Mouse (Mus musculus): Measurements from ENCODE around the gene Acp4. TPM values are rescaled to one million over a fixed set of nuclear protein-coding genes. Genes with fewer than 3 reads are reported as not detected.
"Not testable (repeated sequence)": the region's sequence is repeated elsewhere in the genome, so short reads cannot be mapped to it uniquely, and the experiment has no call there.

The Acp4 gene
- polyA plus RNA-seq (2014; fragmentation: Nextera tagmentation; extraction: Ambion mirVana), result not detected in 2 replicates

- no peak within 1 kb of the TSS for H3K9ac ChIP-seq (ENCODE audit: low read depth, low read length)
- no peak within 1 kb of the TSS for H3K4me2 ChIP-seq (replicated peaks; ENCODE audit: low read depth, low read length)
- H3K9me3 ChIP-seq (ENCODE audit: control insufficient read depth, low read length), result no peaks in the 10 kb centered on the region
- ATAC-seq (ENCODE audit: low FRiP score), result no peak
- DNase-seq (ENCODE audit: low spot score), result no peak
- 72% methylated on average over 4 of the region's 4 CpGs for WGBS
- H3K4me3 ChIP-seq (ENCODE audit: low read depth, low read length), result no peak within 1 kb of the TSS
- H3K27me3 ChIP-seq (ENCODE audit: control insufficient read depth, insufficient read depth, low read length), result no peaks in the 10 kb centered on the region; the same call in 1 of the 2 replicates
- no peaks in the 10 kb centered on the region for H3K4me1 ChIP-seq (replicated peaks; ENCODE audit: control insufficient read depth, insufficient read depth, low read length)
- H3K27ac ChIP-seq (ENCODE audit: low read depth, low read length), result no peak within 1 kb of the TSS
- H3K36me3 ChIP-seq (ENCODE audit: control insufficient read depth, insufficient read depth, low read length), result no peaks in the 10 kb centered on the region
Observed at GRCm38 (mm10) chr7:44257278-44257677, at the start of gene Acp4. Gene Acp4 (minus strand): TSS chr7:44257378.

DNA sequence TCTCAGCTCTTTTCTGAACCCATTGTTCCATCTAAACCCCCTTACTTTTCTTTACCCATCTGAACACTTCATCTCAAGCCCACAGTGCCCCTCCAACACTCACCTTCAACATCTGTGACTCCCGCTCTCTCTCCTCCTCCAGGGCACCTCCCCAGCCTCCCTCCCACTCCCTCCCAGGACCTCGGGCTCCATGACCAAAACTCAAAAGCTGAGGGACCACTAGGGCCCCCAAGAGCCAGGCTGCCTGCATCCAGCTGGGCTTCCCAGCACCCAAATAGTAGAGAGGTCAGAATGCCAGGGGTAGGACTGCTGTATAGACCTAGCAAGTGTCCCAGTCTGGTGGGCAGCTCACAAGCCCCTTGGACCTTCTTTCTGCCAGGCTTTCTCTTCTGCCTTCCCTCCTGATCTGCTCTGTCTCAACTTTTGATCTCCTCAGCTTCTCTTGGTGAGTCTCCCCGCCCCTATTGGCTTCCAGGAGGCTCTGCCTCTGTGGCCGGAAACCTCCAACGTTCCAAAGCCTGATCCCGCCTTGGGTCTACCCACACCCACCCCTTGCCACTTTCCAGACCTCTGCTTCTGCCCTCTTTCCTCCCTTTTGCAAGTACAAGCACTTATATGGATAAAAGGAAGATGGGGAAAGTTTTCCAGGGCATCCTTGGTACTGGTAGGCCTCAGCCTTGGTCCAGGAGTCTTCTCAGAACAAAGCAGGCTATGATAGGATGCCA, 49.5 kb upstream of the Acp4 start, which contains the start of gene Clec11a:
Clec11a (minus strand) TSS at position 387 of the 725 bp plus-strand sequence.
- Histone ChIP-seq H3K4me3 (ENCODE audit: low read depth, low read length) (peak within 1 kb of the TSS; percentile 6; the same call in 1 of the 2 replicates), H3K4me1 (replicated peaks; ENCODE audit: control insufficient read depth, insufficient read depth, low read length) (peaks cover 10% of the 10 kb centered on the region), H3K36me3 (ENCODE audit: control insufficient read depth, insufficient read depth, low read length) (no peaks in the 10 kb centered on the region), H3K27me3 (ENCODE audit: control insufficient read depth, insufficient read depth, low read length) (peaks cover 2% of the 10 kb centered on the region; the same call in 1 of the 2 replicates), H3K4me2 (replicated peaks; ENCODE audit: low read depth, low read length) (no peak within 1 kb of the TSS; the same call in 1 of the 2 replicates), H3K9ac (ENCODE audit: low read depth, low read length) (0 out of 2 replicates have a peak within 1 kb of the TSS, but pooled peaks have one; percentile 7), H3K9me3 (ENCODE audit: control insufficient read depth, low read length) (no peaks in the 10 kb centered on the region), H3K27ac (ENCODE audit: low read depth, low read length) (peak within 1 kb of the TSS; percentile 95)
- 50% methylated on average over 6 of the region's 6 CpGs for WGBS
- ATAC-seq (ENCODE audit: low FRiP score), result no peak
- DNase-seq (ENCODE audit: low spot score), result no peak

GRCm38 (mm10) chr7:44305686-44306085, 48.5 kb upstream of the Acp4 start:
- no peaks in the 10 kb centered on the region for H3K36me3 ChIP-seq (ENCODE audit: control insufficient read depth, insufficient read depth, low read length)
- no peaks in the 10 kb centered on the region; the same call in 1 of the 2 replicates for H3K27me3 ChIP-seq (ENCODE audit: control insufficient read depth, insufficient read depth, low read length)
- H3K4me2 ChIP-seq (replicated peaks; ENCODE audit: low read depth, low read length), result peak overlapping the region; percentile 43; the same call in 1 of the 2 replicates
- WGBS, result 9% methylated on average over 16 of the region's 16 CpGs
- 0 out of 2 replicates have a peak overlapping the region, but pooled peaks have one; percentile 7 for H3K9ac ChIP-seq (ENCODE audit: low read depth, low read length)
- peak overlapping the region; percentile 6; the same call in 1 of the 2 replicates for H3K4me3 ChIP-seq (ENCODE audit: low read depth, low read length)
- peak overlapping the region; percentile 95 for H3K27ac ChIP-seq (ENCODE audit: low read depth, low read length)
- peaks cover 5% of the 10 kb centered on the region; the same call in 1 of the 2 replicates for H3K4me1 ChIP-seq (replicated peaks; ENCODE audit: control insufficient read depth, insufficient read depth, low read length)
- ATAC-seq (ENCODE audit: low FRiP score), result no peak
- DNase-seq (ENCODE audit: low spot score), result no peak
- no peaks in the 10 kb centered on the region for H3K9me3 ChIP-seq (ENCODE audit: control insufficient read depth, low read length)

- under 1% methylated on average over 48 of the region's 49 CpGs for WGBS
- H3K4me1 ChIP-seq (replicated peaks; ENCODE audit: control insufficient read depth, insufficient read depth, low read length), result peaks cover 2% of the 10 kb centered on the region; the same call in 1 of the 2 replicates
- peak overlapping the region; percentile 86 for H3K9ac ChIP-seq (ENCODE audit: low read depth, low read length)
- DNase-seq (ENCODE audit: low spot score) (peak; percentile 98), ATAC-seq (ENCODE audit: low FRiP score) (peak; percentile 96)
- H3K9me3 ChIP-seq (ENCODE audit: control insufficient read depth, low read length), result no peaks in the 10 kb centered on the region
- no peaks in the 10 kb centered on the region for H3K36me3 ChIP-seq (ENCODE audit: control insufficient read depth, insufficient read depth, low read length)
- H3K4me2 ChIP-seq (replicated peaks; ENCODE audit: low read depth, low read length), result peak overlapping the region; percentile 43
- peak overlapping the region; percentile 53 for H3K4me3 ChIP-seq (ENCODE audit: low read depth, low read length)
- H3K27me3 ChIP-seq (ENCODE audit: control insufficient read depth, insufficient read depth, low read length), result no peaks in the 10 kb centered on the region; the same call in 1 of the 2 replicates
- peak overlapping the region; percentile 95 for H3K27ac ChIP-seq (ENCODE audit: low read depth, low read length)
Observed at GRCm38 (mm10) chr7:44304775-44305641, 47.8 kb upstream of the Acp4 start.

GRCm38 (mm10) chr7:44304463-44304774, 47.2 kb upstream of the Acp4 start:
- DNase-seq (ENCODE audit: low spot score), result no peak
- 1% methylated on average over 25 of the region's 25 CpGs for WGBS
- ATAC-seq (ENCODE audit: low FRiP score), result peak; percentile 56

DNA sequence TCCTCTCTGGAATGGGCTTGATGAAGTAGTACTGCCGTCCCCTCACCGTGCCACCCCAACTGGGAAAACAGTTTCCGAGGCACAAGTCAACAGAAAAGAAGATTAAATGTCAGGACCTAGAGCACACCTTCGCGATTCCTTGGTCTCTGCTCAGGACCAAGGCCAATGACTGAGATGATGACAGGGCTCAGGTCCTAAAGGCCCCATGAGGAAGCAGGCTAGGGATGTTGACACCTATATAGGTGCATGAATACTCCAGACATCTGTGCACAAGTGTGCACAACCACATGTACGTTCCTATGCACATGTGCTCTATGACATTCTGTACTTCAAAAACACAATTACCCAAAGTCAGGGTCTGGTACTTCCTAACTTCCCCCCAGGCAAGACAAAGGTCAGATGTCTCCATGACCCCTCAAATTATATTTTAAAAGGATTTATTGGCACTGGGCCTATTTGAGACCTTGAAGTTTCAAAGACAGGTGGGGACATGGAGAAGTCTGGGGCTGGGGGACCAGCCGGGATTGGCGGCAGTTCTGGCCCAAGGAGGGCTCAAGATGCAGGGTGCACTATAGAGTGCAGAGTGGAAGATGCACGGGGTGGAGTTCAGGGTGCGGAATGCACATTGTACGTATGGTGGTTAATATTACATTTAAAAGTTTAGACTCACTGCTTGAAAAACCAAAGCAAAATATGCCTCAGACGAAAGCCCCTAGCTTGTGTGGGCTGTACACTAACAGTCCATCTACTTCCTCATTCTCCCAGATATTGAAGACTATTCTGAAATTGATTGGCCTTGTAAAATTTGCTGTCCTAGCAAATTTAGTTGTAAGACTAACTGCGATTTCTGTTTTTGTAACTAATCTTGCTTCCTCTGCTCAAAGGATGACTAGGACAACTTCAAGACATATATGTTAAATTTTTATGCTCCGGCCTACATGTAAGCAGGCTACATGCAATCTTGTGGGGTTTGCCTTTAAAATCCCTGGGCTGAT, 46.5 kb upstream of the Acp4 start:
- DNase-seq (ENCODE audit: low spot score) (no peak), ATAC-seq (ENCODE audit: low FRiP score) (no peak)
- peak overlapping the region; percentile 43 for H3K4me2 ChIP-seq (replicated peaks; ENCODE audit: low read depth, low read length)
- 87% methylated on average over 14 of the region's 14 CpGs for WGBS
- no peaks in the 10 kb centered on the region for H3K9me3 ChIP-seq (ENCODE audit: control insufficient read depth, low read length)
- H3K4me1 ChIP-seq (replicated peaks; ENCODE audit: control insufficient read depth, insufficient read depth, low read length), result peaks cover 2% of the 10 kb centered on the region; the same call in 1 of the 2 replicates
- H3K27me3 ChIP-seq (ENCODE audit: control insufficient read depth, insufficient read depth, low read length), result no peaks in the 10 kb centered on the region; the same call in 1 of the 2 replicates
- H3K27ac ChIP-seq (ENCODE audit: low read depth, low read length), result peak overlapping the region; percentile 95
- H3K36me3 ChIP-seq (ENCODE audit: control insufficient read depth, insufficient read depth, low read length), result no peaks in the 10 kb centered on the region
- peak overlapping the region; percentile 86 for H3K9ac ChIP-seq (ENCODE audit: low read depth, low read length)
- H3K4me3 ChIP-seq (ENCODE audit: low read depth, low read length), result peak overlapping the region; percentile 53

More at GRCm38 (mm10) chr7:44304463-44304774, 47.2 kb upstream of the Acp4 start:
- no peaks in the 10 kb centered on the region for H3K36me3 ChIP-seq (ENCODE audit: control insufficient read depth, insufficient read depth, low read length)
- H3K27ac ChIP-seq (ENCODE audit: low read depth, low read length), result peak overlapping the region; percentile 95
- no peaks in the 10 kb centered on the region; the same call in 1 of the 2 replicates for H3K27me3 ChIP-seq (ENCODE audit: control insufficient read depth, insufficient read depth, low read length)
- peak overlapping the region; percentile 43 for H3K4me2 ChIP-seq (replicated peaks; ENCODE audit: low read depth, low read length)
- H3K4me3 ChIP-seq (ENCODE audit: low read depth, low read length), result peak overlapping the region; percentile 53
- H3K9me3 ChIP-seq (ENCODE audit: control insufficient read depth, low read length), result no peaks in the 10 kb centered on the region
- H3K9ac ChIP-seq (ENCODE audit: low read depth, low read length), result peak overlapping the region; percentile 86
- peaks cover 2% of the 10 kb centered on the region; the same call in 1 of the 2 replicates for H3K4me1 ChIP-seq (replicated peaks; ENCODE audit: control insufficient read depth, insufficient read depth, low read length)

DNA sequence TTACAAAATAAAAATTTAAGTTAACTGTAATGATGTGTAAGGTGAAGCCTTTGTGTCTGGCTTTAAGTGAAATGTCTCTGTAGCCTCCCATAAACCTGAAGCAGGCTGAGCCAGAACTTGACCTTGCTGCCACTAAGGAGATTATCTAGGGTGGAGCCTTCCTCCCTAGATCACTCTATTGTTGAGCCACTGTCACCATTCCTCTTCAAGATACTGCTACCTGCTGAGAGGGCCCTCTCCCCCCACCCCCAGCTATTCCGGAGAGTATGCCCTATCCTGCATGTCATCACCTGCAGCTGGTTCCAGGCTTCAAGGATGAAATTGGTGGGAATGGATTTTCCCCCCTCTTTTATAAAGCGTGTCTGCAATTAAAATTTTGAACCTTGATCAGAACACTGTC, 40.3 kb upstream of the Acp4 start:
- not testable (repeated sequence) for H3K9ac ChIP-seq (ENCODE audit: low read depth, low read length); ATAC-seq (ENCODE audit: low FRiP score); DNase-seq (ENCODE audit: low spot score); H3K4me1 ChIP-seq (replicated peaks; ENCODE audit: control insufficient read depth, insufficient read depth, low read length); H3K9me3 ChIP-seq (ENCODE audit: control insufficient read depth, low read length); H3K4me2 ChIP-seq (replicated peaks; ENCODE audit: low read depth, low read length); H3K4me3 ChIP-seq (ENCODE audit: low read depth, low read length); H3K36me3 ChIP-seq (ENCODE audit: control insufficient read depth, insufficient read depth, low read length); H3K27me3 ChIP-seq (ENCODE audit: control insufficient read depth, insufficient read depth, low read length); H3K27ac ChIP-seq (ENCODE audit: low read depth, low read length)
- WGBS, result 76% methylated on average over 2 of the region's 2 CpGs
